Mouse (Mus musculus) right cerebral cortex, adult 2 months (tissue): Measurements from ENCODE around the gene Gm9602.
"Not testable (repeated sequence)": the region's sequence is repeated elsewhere in the genome, so short reads cannot be mapped to it uniquely, and the experiment has no call there.

Experiments
- DNase-seq, 2 experiments: peaks; one replicate each; pipeline ENCODE4 v3.0.0; 2021 to 2022; ENCODE audit warnings: low spot score in 2 of 2

Gene Gm9602

GRCm38 (mm10) chr14:4776037-4776436 is at the start of gene Gm9602:
Gene Gm9602, plus strand, starts transcription at chr14:4776337.
- DNase-seq = not testable (repeated sequence)

GRCm38 (mm10) chr14:4806421-4806820 is 30.3 kb downstream of the Gm9602 start:
- DNase-seq = not testable (repeated sequence)

DNA sequence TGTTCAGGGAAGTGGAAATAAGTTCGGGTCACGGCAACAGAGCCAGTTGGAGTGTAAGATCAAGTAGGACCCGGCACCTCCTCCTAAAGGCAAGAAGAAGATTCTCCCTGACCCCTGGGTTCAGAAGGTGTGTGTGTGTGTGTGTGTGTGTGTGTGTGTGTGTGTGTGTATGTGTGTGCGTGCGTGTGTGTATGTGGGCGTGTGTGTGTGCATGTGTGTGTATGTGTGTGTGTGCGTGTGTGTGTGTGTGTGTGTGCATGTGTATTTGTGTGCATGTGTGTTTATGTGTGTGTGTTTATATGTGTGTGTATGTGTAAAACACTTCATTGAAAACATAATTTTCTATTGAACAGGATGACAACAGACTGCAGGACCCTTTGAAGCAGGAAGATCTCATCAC is 45.8 kb downstream of the Gm9602 start:
- not testable (repeated sequence) for DNase-seq
